Mouse (Mus musculus) left cerebral cortex, adult 18-20 months (tissue): Measurements from ENCODE around the gene Cracr2b. TPM values are rescaled to one million over a fixed set of nuclear protein-coding genes. Genes with fewer than 3 reads are reported as not detected.

ENCODE experiments used
- DNase-seq, 2 experiments: peaks; one replicate each; pipeline ENCODE4 v3.0.0; 2021 to 2022; ENCODE audit warnings: low spot score in 2 of 2, mixed read lengths in 1 of 2
- long read RNA-seq, 2 experiments: library from polyadenylated mRNA; stranded (forward); transcript quantifications; one replicate each; pipeline ENCODE4 v2.0.0; 2021
- total RNA-seq, 2 experiments: library from RNA; stranded (reverse); gene quantifications; 2 replicates each; pipeline ENCODE4 v1.2.3; 2021

Gene Cracr2b
- 1 to 10 TPM; 3.7 to 4.5 TPM for total RNA-seq
- long read RNA-seq, experiment 1, partial matches to known transcripts: 4 of 8 reads
- long read RNA-seq, experiment 1, other reads (novel, unspliced or antisense): 3 of 8 reads
- long read RNA-seq, experiment 2, partial matches to known transcripts: 0 of 4 reads
- long read RNA-seq, experiment 2, other reads (novel, unspliced or antisense): 2 of 4 reads

GRCm38 (mm10) chr7:141460391-141461113 lies at the start of gene Cracr2b:
Gene Cracr2b (plus strand): TSS chr7:141461094.
- no peak for DNase-seq

- DNase-seq: no peak
Observed at GRCm38 (mm10) chr7:141411667-141412066, 49.2 kb upstream of the Cracr2b start.

GRCm38 (mm10) chr7:141413331-141413730 lies 47.6 kb upstream of the Cracr2b start:
- DNase-seq: no peak

GRCm38 (mm10) chr7:141413809-141414584 lies 46.9 kb upstream of the Cracr2b start, which contains the start of gene Gatd1:
Gene Gatd1 (minus strand): TSS chr7:141414136.
- DNase-seq: peak; percentile 99 to 100

GRCm38 (mm10) chr7:141416144-141416841 lies 44.6 kb upstream of the Cracr2b start:
- no peak for DNase-seq

GRCm38 (mm10) chr7:141417731-141418681 lies 42.9 kb upstream of the Cracr2b start:
- DNase-seq: no peak

GRCm38 (mm10) chr7:141418970-141419369 lies 41.9 kb upstream of the Cracr2b start:
- no peak for DNase-seq

GRCm38 (mm10) chr7:141420030-141420702 lies 40.7 kb upstream of the Cracr2b start:
- no peak for DNase-seq

- no peak for DNase-seq
Observed at GRCm38 (mm10) chr7:141423811-141424210, 37.1 kb upstream of the Cracr2b start.

GRCm38 (mm10) chr7:141426948-141427730 lies 33.8 kb upstream of the Cracr2b start:
- no peak for DNase-seq

- no peak for DNase-seq
Observed at GRCm38 (mm10) chr7:141428701-141429100, 32.2 kb upstream of the Cracr2b start.

- peak; percentile 92 to 94 for DNase-seq
Observed at GRCm38 (mm10) chr7:141429310-141429709, 31.6 kb upstream of the Cracr2b start, which contains the start of gene Cend1. Gene Cend1 (minus strand): TSS chr7:141429491.

- DNase-seq: no peak
Observed at GRCm38 (mm10) chr7:141429840-141430584, 30.9 kb upstream of the Cracr2b start.

GRCm38 (mm10) chr7:141430585-141431240 lies 30.2 kb upstream of the Cracr2b start:
- DNase-seq: no peak

GRCm38 (mm10) chr7:141431434-141432185 lies 29.3 kb upstream of the Cracr2b start:
- DNase-seq: no peak

GRCm38 (mm10) chr7:141432186-141432611 lies 28.7 kb upstream of the Cracr2b start:
- DNase-seq: no peak
